Mouse (Mus musculus) urinary bladder, postnatal 25 days (tissue): Measurements from ENCODE around the gene Ankrd12.
A peak's percentile ranks its signal among the peaks of the same experiment; 100 is the strongest.

ENCODE experiments used
- DNase-seq: peaks from one replicate; pipeline ENCODE4 v3.0.0; 2022; ENCODE audit warnings: low spot score

Gene Ankrd12

GRCm38 (mm10) chr17:66076934-66077333, at the start of gene Ankrd12:
Gene Ankrd12 (minus strand): TSS chr17:66077089.
- peak; percentile 95 for DNase-seq

- DNase-seq, result no peak
These were observed 48.3 kb upstream of the Ankrd12 start for GRCm38 (mm10) chr17:66125211-66125610.

- DNase-seq, result no peak
These were observed 47.1 kb upstream of the Ankrd12 start for GRCm38 (mm10) chr17:66123816-66124610.

DNA sequence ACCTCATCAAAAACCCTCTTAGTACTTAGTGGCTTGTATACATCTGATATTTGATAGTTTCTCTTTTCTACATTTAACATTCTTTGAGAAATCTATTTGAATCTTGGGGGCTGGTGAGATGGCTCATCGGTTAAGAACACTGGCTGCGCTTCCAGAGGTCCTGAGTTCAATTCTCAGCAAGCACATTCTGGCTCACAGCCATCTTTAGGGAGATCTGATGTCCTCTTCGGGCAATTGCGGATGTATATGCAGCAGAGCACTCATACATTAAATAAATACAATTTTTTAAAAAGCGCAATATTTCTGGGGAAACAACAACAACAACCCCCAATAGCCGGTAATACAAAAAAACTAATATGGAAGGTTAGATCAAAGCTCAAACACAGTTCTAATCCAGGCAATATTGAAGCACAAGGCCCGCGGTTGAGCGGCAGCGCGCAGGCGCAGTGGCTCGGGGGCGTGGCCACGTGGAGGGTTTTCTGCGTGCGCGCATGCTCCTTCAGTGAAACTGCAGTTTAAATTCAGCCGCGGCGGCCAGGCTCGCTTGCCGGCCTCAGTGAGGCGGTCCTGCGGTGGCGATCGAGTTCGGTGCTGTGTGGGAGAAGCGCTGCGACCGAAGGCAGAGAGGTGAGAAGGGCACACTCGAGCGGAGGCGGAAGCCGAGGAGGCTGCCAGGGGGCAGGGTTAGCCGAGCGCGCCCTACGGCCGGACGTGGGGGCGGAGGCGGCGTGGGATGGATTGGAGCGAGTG, 46.4 kb upstream of the Ankrd12 start, which contains the start of gene Ddx11:
Gene Ddx11 (plus strand): TSS at position 455 of the 750 bp plus-strand sequence.
- DNase-seq, result peak; percentile 98

DNA sequence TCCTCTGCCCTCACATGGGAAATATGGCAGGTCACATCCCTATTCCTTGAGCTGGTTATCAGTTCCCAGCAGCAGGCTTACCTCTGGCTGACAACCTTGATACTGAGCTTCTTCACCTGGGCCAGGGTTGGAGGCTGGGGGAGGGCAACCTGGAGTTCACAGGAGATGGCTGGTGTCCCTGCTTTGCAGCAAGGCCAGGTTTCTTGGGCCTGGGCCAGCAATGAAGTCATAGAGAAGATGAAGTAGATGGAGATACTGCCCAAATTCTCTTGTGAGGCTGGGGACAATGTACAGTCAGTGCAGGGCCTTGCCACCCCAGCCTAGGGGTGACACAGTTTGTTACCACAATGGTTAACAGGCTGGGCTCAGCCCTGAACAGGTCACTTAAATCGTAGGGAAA, 43.8 kb upstream of the Ankrd12 start:
- no peak for DNase-seq

GRCm38 (mm10) chr17:66118991-66119390, 42.1 kb upstream of the Ankrd12 start:
- no peak for DNase-seq

DNA sequence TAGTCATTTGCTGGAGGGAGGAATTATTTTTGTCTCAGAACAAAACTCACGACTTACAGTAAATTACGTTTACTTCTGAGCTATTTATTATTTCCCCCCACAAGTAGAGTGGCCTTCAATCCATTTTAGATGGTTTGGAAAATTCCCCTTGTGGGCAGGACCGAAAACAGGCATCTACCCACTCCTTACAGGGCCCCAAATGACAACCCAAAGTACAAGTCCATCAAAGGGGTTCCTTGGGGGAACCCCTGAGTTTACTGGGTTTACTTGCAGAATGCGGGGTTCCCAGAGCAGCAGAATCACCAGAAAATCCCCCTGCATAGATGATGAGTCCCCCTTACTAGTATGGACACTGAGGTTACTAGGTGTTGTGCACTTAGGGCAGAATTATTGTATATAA, 35.3 kb upstream of the Ankrd12 start:
- no peak for DNase-seq

DNA sequence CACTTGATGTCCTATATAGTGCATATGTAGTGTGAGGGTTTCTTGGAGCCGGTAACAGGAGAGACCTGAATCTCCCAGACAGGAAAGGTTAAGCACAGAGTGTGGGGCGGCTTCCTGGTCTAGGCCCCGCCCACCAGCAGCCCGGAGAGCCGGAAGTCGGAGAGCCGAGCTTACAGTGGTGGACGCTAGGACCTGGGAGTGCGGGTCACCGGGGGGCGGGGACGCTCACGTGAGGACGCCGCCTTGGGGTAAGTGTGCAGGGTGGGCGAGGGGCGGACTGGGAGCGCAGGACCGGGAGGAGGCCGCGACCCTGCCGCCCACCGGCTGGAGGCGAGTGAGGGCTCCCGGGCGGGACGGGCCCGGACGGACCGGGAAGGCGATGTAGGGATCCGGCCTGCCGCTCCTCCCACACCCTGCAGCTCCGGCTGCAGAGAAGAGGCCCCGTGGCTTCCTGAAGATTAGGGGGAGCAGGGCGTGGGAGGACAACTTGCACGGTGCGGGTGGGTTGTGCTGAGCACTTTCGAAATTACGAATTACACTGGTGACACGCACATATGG, 34.6 kb upstream of the Ankrd12 start, which contains the start of gene Washc1:
Gene Washc1 (plus strand): TSS at position 144 of the 558 bp plus-strand sequence.
- DNase-seq, result peak; percentile 81

GRCm38 (mm10) chr17:66110746-66111145, 33.9 kb upstream of the Ankrd12 start:
- no peak for DNase-seq

DNA sequence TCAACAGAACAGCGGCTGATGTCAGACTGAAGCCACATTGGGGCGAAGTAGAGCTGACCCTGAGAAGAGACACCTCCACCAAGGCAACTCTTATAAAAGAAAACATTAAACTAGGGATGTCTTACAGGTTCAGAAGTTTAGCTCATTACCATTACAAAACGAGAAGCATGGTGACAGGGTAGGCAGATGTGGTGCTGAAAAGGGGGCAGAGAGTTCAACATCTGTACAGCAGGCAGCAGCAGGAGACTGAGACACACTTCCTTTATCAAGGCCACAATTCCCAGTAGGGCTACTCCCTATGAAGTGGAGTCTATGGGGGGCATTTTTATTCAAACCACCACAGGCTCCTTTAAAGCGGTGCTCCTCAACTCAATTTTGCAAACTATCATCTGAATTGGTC, 31.3 kb upstream of the Ankrd12 start:
- no peak for DNase-seq

- DNase-seq, result no peak
These were observed 30.6 kb upstream of the Ankrd12 start for GRCm38 (mm10) chr17:66107466-66107865.

DNA sequence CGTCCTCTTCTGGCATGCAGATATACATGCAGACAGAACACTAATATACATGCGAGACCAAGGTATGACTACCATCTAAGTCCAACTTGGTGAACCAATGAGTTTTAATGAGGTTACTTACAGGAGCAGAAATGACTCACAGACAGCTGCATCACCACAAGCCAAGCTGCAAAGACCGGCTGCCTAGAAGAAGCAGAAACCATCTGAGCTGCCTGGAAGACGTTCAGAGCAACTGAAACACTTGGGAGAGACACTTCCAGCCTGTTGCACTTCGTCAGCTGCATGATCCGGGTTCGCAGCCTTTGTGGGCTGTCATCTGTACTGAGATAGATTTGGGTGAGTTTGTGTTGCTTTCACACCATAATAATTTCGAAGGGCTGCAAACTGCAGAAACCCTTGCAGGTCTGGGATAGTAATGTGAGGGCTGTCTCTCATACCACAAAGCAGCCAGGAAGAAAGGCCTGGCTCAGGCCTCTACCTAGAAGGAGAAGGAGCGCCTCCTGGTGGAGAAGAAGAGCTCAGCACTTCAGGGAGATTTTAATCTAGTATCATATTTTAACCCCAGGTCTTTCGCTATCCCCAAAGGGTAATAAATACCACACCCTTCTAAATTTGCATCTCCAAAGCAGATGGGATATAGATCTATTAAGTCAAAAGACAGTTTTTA, 29.8 kb upstream of the Ankrd12 start:
- peak; percentile 70 for DNase-seq

DNA sequence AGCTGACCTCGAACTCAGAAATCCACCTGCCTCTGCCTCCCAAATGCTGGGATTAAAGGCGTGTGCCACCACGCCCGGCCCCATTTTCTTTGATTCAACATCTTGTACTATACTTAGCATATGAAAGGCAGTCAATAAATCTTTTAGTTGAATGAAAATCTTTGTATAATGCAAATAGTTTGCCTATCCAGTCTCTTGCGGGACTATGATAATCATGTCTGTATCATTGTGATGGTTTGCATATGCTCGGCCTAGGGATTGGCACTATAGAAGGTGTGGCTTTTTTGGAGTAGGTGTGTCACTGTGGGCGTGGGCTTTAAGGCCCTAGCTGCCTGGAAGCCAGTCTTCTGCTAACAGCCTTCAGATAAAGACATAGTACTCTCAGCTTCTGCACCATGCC, 27.2 kb upstream of the Ankrd12 start:
- DNase-seq, result no peak

DNA sequence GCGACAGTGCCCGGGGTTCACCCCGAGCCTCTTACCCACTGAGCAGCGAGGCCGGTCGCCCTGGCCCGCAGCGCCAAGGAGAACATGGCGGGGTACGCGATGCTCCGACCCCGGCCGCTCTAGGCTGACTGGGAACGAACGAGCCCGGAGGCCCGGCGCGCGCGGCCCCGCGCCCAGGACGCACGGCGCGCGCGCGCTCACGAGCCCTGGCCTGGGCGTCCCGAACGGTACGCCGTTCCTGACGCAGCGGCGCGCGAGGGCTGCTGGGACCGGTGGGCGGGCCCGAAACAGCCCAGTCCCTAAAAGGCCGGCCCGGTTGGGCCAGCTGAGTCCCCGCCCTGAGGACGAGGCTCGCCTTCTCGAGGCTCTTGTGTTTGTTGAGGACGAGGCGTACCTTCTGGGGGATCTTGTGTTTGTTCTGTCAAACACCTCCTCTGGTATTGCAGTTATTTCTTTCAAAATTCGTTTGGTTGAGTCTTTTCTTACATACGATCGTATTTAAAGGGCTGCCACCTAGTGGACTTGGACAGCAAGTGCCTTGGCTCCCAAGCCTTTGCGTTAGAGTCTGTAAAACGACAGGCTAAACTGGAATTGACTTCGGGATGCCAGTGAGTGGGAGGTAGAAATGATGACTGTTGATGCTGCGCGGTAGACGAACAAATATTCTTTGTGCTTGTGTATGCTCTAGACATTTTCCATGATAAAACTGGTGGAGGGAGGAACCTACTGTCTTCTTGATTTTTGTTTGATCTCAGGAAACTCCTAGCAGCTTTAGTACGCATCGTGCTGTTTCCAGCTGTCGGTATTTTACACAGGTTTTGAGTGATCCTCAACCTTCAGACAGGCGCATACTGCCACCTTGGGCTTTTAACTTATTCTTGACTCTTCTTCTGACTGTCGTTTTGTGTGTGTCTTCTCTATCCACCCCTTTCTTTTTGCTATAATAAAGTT, 24.8 kb upstream of the Ankrd12 start, which contains the start of gene Ndufv2:
Gene Ndufv2 (minus strand): TSS at position 180 of the 951 bp plus-strand sequence.
- DNase-seq, result peak; percentile 83

- DNase-seq, result no peak
These were observed 23.9 kb upstream of the Ankrd12 start for GRCm38 (mm10) chr17:66100566-66101379.

- DNase-seq, result no peak
These were observed 15.8 kb upstream of the Ankrd12 start for GRCm38 (mm10) chr17:66092664-66093063.

- DNase-seq, result no peak
These were observed 15.2 kb upstream of the Ankrd12 start for GRCm38 (mm10) chr17:66092065-66092464.

DNA sequence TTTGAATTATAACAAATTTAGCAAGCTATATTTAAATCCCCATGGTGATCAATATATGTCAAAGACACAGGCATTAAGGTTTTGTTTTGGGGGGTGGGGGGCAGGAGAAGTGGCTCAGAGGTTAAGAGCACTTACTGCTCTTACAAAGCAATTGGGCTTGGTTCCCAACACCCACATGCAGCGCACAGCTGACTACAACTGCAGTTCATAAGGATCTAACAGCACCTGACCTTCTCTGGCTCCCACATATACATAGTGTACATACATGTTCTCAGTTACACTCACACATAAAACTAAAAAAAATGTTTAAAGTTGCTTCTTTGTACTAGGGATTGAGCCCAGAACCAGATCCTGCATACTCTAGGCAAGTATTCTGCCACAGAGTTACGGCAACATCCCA, 14.5 kb upstream of the Ankrd12 start:
- no peak for DNase-seq

DNA sequence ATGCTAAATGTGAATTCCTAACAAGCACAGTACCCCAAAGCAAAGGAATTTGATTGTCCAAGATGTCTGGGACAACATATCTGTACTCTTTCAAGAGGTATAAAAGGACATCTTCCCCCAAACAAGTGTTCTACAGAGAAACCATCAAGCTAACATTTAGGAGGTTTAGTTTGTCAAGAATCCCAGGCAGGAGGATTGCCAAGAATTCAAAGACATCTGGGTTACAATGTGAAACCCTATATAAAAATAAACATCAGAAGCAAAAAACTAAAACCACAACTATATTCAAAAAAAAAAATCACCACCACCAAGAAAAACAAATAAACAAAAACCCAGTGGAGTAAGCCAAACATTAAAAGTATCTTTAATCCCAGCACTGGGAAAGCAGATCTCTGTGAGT, 13.4 kb upstream of the Ankrd12 start:
- no peak for DNase-seq

GRCm38 (mm10) chr17:66085038-66085437, 8.1 kb upstream of the Ankrd12 start:
- no peak for DNase-seq
